Mouse (Mus musculus): ENCODE data around the gene Vat1l. TPM values are rescaled to one million over a fixed set of nuclear protein-coding genes. Genes with fewer than 3 reads are reported as not detected.

The Vat1l gene
- polyA plus RNA-seq, 1 experiment from 2014 or later = 1.4 TPM

GRCm38 (mm10) chr8:114224001-114224400 lies 18.6 kb downstream of the Vat1l start:
- no peaks in the 10 kb centered on the region for H3K9me3 ChIP-seq (replicated peaks; ENCODE audit: low read length)
- H3K4me3 ChIP-seq (replicated peaks; ENCODE audit: low read depth, low read length) = no peak overlapping the region
- ATAC-seq (replicated peaks; ENCODE audit: low FRiP score, low read depth) (no peak), DNase-seq (ENCODE audit: low spot score) (no peak)
- no peaks in the 10 kb centered on the region for H3K36me3 ChIP-seq (ENCODE audit: insufficient read depth, low read length)
- no peak overlapping the region for H3K27ac ChIP-seq
- H3K9ac ChIP-seq (ENCODE audit: low read depth, low read length) = no peak overlapping the region
- no peak overlapping the region for H3K4me2 ChIP-seq (ENCODE audit: low read length)
- 78% methylated on average over 2 of the region's 2 CpGs for WGBS
- H3K4me1 ChIP-seq (replicated peaks; ENCODE audit: insufficient read depth, low read length) = no peaks in the 10 kb centered on the region
- no peak for TF ChIP-seq CTCF (IDR thresholded peaks at IDR 0.05; ENCODE audit: low read depth)
- H3K27me3 ChIP-seq (ENCODE audit: insufficient read depth, low read length) = no peaks in the 10 kb centered on the region

- no peak for DNase-seq (ENCODE audit: low spot score)
- Histone ChIP-seq H3K27me3 (ENCODE audit: insufficient read depth, low read length) (no peaks in the 10 kb centered on the region), H3K4me2 (ENCODE audit: low read length) (no peak overlapping the region), H3K9me3 (replicated peaks; ENCODE audit: low read length) (no peaks in the 10 kb centered on the region), H3K9ac (ENCODE audit: low read depth, low read length) (no peak overlapping the region), H3K36me3 (ENCODE audit: insufficient read depth, low read length) (no peaks in the 10 kb centered on the region), H3K4me1 (replicated peaks; ENCODE audit: insufficient read depth, low read length) (no peaks in the 10 kb centered on the region), H3K27ac (no peak overlapping the region), H3K4me3 (replicated peaks; ENCODE audit: low read depth, low read length) (no peak overlapping the region)
- no peak for TF ChIP-seq CTCF (IDR thresholded peaks at IDR 0.05; ENCODE audit: low read depth)
- ATAC-seq (replicated peaks; ENCODE audit: low FRiP score, low read depth) = no peak
- 89% methylated on average over 3 of the region's 3 CpGs for WGBS
These were observed 46.1 kb downstream of the Vat1l start for GRCm38 (mm10) chr8:114251321-114252065.

GRCm38 (mm10) chr8:114258685-114259084 lies 53.3 kb downstream of the Vat1l start:
- DNase-seq (ENCODE audit: low spot score) (no peak), ATAC-seq (replicated peaks; ENCODE audit: low FRiP score, low read depth) (no peak)
- Histone ChIP-seq H3K9ac (ENCODE audit: low read depth, low read length) (no peak overlapping the region), H3K27me3 (ENCODE audit: insufficient read depth, low read length) (no peaks in the 10 kb centered on the region), H3K4me3 (replicated peaks; ENCODE audit: low read depth, low read length) (no peak overlapping the region), H3K4me1 (replicated peaks; ENCODE audit: insufficient read depth, low read length) (no peaks in the 10 kb centered on the region), H3K9me3 (replicated peaks; ENCODE audit: low read length) (no peaks in the 10 kb centered on the region), H3K27ac (no peak overlapping the region), H3K36me3 (ENCODE audit: insufficient read depth, low read length) (no peaks in the 10 kb centered on the region), H3K4me2 (ENCODE audit: low read length) (no peak overlapping the region)
- 75% methylated on average over 4 of the region's 4 CpGs for WGBS
- no peak for TF ChIP-seq CTCF (IDR thresholded peaks at IDR 0.05; ENCODE audit: low read depth)

GRCm38 (mm10) chr8:114259713-114260355 lies 54.4 kb downstream of the Vat1l start:
- no peak overlapping the region for H3K4me3 ChIP-seq (replicated peaks; ENCODE audit: low read depth, low read length)
- H3K27ac ChIP-seq = no peak overlapping the region
- 70% methylated on average over 5 of the region's 5 CpGs for WGBS

GRCm38 (mm10) chr8:114262331-114262730 lies 56.9 kb downstream of the Vat1l start:
- ATAC-seq (replicated peaks; ENCODE audit: low FRiP score, low read depth) (no peak), DNase-seq (ENCODE audit: low spot score) (peak; percentile 5)
- Histone ChIP-seq H3K4me1 (replicated peaks; ENCODE audit: insufficient read depth, low read length) (no peaks in the 10 kb centered on the region), H3K27me3 (ENCODE audit: insufficient read depth, low read length) (no peaks in the 10 kb centered on the region), H3K4me3 (replicated peaks; ENCODE audit: low read depth, low read length) (no peak overlapping the region), H3K9ac (ENCODE audit: low read depth, low read length) (no peak overlapping the region), H3K4me2 (ENCODE audit: low read length) (no peak overlapping the region), H3K9me3 (replicated peaks; ENCODE audit: low read length) (no peaks in the 10 kb centered on the region), H3K36me3 (ENCODE audit: insufficient read depth, low read length) (no peaks in the 10 kb centered on the region), H3K27ac (no peak overlapping the region)
- TF ChIP-seq CTCF (IDR thresholded peaks at IDR 0.05; ENCODE audit: low read depth) = no peak
- 25% methylated on average over 2 of the region's 2 CpGs for WGBS

More at GRCm38 (mm10) chr8:114259713-114260355, 54.4 kb downstream of the Vat1l start:
- TF ChIP-seq CTCF (IDR thresholded peaks at IDR 0.05; ENCODE audit: low read depth) = no peak
- no peaks in the 10 kb centered on the region for H3K4me1 ChIP-seq (replicated peaks; ENCODE audit: insufficient read depth, low read length)
- ATAC-seq (replicated peaks; ENCODE audit: low FRiP score, low read depth) (no peak), DNase-seq (ENCODE audit: low spot score) (no peak)
- no peaks in the 10 kb centered on the region for H3K9me3 ChIP-seq (replicated peaks; ENCODE audit: low read length)
- H3K27me3 ChIP-seq (ENCODE audit: insufficient read depth, low read length) = no peaks in the 10 kb centered on the region
- H3K9ac ChIP-seq (ENCODE audit: low read depth, low read length) = no peak overlapping the region
- H3K36me3 ChIP-seq (ENCODE audit: insufficient read depth, low read length) = no peaks in the 10 kb centered on the region
- H3K4me2 ChIP-seq (ENCODE audit: low read length) = no peak overlapping the region

- ATAC-seq (replicated peaks; ENCODE audit: low FRiP score, low read depth) = no peak
- Histone ChIP-seq H3K9me3 (replicated peaks; ENCODE audit: low read length) (no peaks in the 10 kb centered on the region), H3K4me2 (ENCODE audit: low read length) (no peak overlapping the region), H3K4me1 (replicated peaks; ENCODE audit: insufficient read depth, low read length) (no peaks in the 10 kb centered on the region), H3K9ac (ENCODE audit: low read depth, low read length) (no peak overlapping the region), H3K27me3 (ENCODE audit: insufficient read depth, low read length) (no peaks in the 10 kb centered on the region), H3K4me3 (replicated peaks; ENCODE audit: low read depth, low read length) (no peak overlapping the region), H3K27ac (no peak overlapping the region), H3K36me3 (ENCODE audit: insufficient read depth, low read length) (no peaks in the 10 kb centered on the region)
- no peak for TF ChIP-seq CTCF (IDR thresholded peaks at IDR 0.05; ENCODE audit: low read depth)
- 81% methylated on average over 8 of the region's 8 CpGs for WGBS
- no peak for DNase-seq (ENCODE audit: low spot score)
These were observed 69.1 kb downstream of the Vat1l start for GRCm38 (mm10) chr8:114274558-114274957.

Measured in kidney, postnatal 0 days (tissue).